Mouse (Mus musculus) testis, adult 2 months (tissue): Measurements from ENCODE around the gene Gfm2. TPM values are rescaled to one million over a fixed set of nuclear protein-coding genes. Genes with fewer than 3 reads are reported as not detected.
"Not testable (repeated sequence)": the region's sequence is repeated elsewhere in the genome, so short reads cannot be mapped to it uniquely, and the experiment has no call there.

Source experiments
- H3K27ac ChIP-seq: fragments of 200-500 bp; 2 replicates; pipeline ENCODE4 v1.5.1; 2012; ENCODE audit warnings: low read depth, low read length; ENCODE audit not compliant: control insufficient read depth, insufficient read depth
- H3K27me3 ChIP-seq: fragments of 200-500 bp; 2 replicates; pipeline ENCODE4 v1.6.1; 2012; ENCODE audit warnings: mild to moderate bottlenecking, low read length, moderate library complexity; ENCODE audit not compliant: control insufficient read depth, insufficient read depth
- H3K36me3 ChIP-seq: fragments of 200-500 bp; 2 replicates; pipeline ENCODE4 v1.6.1; 2012; ENCODE audit warnings: mild to moderate bottlenecking, low read length; ENCODE audit not compliant: control insufficient read depth, insufficient read depth
- H3K4me1 ChIP-seq: fragments of 200-500 bp; 2 replicates; pipeline ENCODE4 v1.6.1; 2012; ENCODE audit warnings: low read length; ENCODE audit not compliant: control insufficient read depth, insufficient read depth
- H3K4me3 ChIP-seq: fragments of 200-500 bp; 2 replicates; pipeline ENCODE4 v1.5.1; 2012; ENCODE audit warnings: low read depth, mild to moderate bottlenecking, low read length, moderate library complexity, mixed read lengths; ENCODE audit not compliant: control insufficient read depth
- CTCF ChIP-seq: fragments of 200-500 bp; IDR thresholded peaks from 2 replicates; pipeline ENCODE4 v1.5.1; 2012; ENCODE audit warnings: low read depth, mild to moderate bottlenecking, inconsistent platforms, low read length, moderate library complexity; ENCODE audit not compliant: control insufficient read depth, insufficient read depth, insufficient replicate concordance
- POLR2A ChIP-seq: fragments of 200-500 bp; IDR thresholded peaks from 2 replicates; pipeline ENCODE4 v1.6.1; 2012; ENCODE audit warnings: low read depth, mild to moderate bottlenecking, inconsistent platforms, low read length, moderate library complexity; ENCODE audit not compliant: control insufficient read depth
- polyA plus RNA-seq: library from polyadenylated mRNA; depleted of rRNA; stranded (reverse); fragments of >200 nt; gene quantifications from 2 replicates; pipeline ENCODE4 v1.2.3, GENCODE M21; 2012; rRNA removed

Gfm2 gene
- polyA plus RNA-seq, result 13.4 and 14.2 TPM in 2 replicates

GRCm38 (mm10) chr13:97137466-97138400 is at the start of gene Gfm2, which contains the start of gene Nsa2:
Gene Gfm2, plus strand, starts transcription at chr13:97137937.
Gene Nsa2, minus strand, starts transcription at chr13:97137937.
- Histone ChIP-seq H3K27ac (peak within 1 kb of the TSS; percentile 89), H3K4me1 (no peaks in the 10 kb centered on the region), H3K27me3 (no peaks in the 10 kb centered on the region), H3K36me3 (no peaks in the 10 kb centered on the region; the same call in 1 of the 2 replicates), H3K4me3 (peak within 1 kb of the TSS; percentile 98)
- TF ChIP-seq CTCF (no peak), POLR2A (peak; percentile 74)

- no peak for TF ChIP-seq POLR2A
- no peak for TF ChIP-seq CTCF
- Histone ChIP-seq H3K4me1 (peaks cover 2% of the 10 kb centered on the region; the same call in 1 of the 2 replicates), H3K27me3 (no peaks in the 10 kb centered on the region), H3K27ac (no peak overlapping the region), H3K4me3 (no peak overlapping the region), H3K36me3 (no peaks in the 10 kb centered on the region)
Measured at GRCm38 (mm10) chr13:97088183-97088582, 49.6 kb upstream of the Gfm2 start.

GRCm38 (mm10) chr13:97095726-97096125 is 42.0 kb upstream of the Gfm2 start:
- H3K36me3 ChIP-seq, result no peaks in the 10 kb centered on the region; the same call in 1 of the 2 replicates
- H3K27ac ChIP-seq, result no peak overlapping the region

DNA sequence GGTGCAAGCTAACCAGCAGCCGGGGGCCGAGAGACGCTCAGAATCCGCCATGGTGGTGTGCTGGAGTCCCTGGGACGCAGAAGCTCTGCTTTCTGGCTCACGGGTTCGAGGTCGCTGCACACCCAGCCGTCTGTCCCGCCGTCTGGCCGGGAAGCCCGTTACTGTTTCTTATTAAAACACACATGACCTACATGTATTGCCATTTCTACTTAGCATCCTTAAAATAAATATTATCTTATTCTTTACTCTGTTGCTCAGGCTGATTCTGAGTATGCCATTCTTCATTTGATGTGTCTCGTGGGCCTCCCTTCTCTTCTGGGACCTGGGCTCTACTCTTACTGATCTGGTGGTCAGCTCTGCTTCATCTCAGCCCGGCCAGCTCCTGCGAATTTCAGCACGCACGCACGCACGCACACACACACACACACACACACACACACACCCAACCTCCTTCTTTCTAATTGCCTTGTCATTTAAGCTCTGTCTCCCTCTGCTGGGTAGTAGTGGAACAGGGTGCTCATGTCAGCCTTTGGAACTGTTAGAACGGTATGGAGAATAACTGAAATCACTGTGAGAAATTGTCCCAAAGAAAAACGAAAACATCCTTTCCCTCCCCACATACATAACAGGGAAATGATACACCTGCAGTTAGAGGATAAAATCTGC is 38.4 kb upstream of the Gfm2 start, which contains the start of gene Gm6169:
Gene Gm6169 (minus strand): TSS at position 51 of the 666 bp plus-strand sequence.
- Histone ChIP-seq H3K36me3 (no peaks in the 10 kb centered on the region), H3K4me1 (no peaks in the 10 kb centered on the region), H3K4me3 (no peak within 1 kb of the TSS), H3K27ac (no peak within 1 kb of the TSS), H3K27me3 (no peaks in the 10 kb centered on the region)
- TF ChIP-seq CTCF (peak; percentile 26; the same call in 1 of the 2 replicates), POLR2A (no peak)

More at GRCm38 (mm10) chr13:97095726-97096125, 42.0 kb upstream of the Gfm2 start:
- no peaks in the 10 kb centered on the region for H3K4me1 ChIP-seq
- TF ChIP-seq POLR2A, result no peak
- no peak for TF ChIP-seq CTCF
- no peak overlapping the region for H3K4me3 ChIP-seq
- no peaks in the 10 kb centered on the region for H3K27me3 ChIP-seq

DNA sequence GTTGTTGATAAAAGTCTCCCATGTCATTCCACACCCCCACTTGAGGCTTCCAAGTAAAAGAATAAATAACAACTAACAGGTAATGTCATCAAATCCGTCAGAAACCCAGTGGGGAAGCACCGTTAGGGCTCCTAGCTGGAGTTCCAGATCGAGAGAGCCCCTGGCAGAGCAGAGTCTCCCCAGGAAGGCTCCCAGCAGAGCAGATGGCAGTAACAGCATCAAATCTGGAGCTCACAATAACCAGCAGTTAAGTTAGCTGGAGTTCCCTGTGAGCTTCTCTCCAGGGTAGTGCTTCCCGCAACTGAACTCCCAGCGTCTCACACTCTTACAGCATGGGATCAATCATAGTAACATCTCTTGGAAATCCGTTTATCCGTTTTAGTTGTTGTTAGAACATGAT is 32.7 kb upstream of the Gfm2 start:
- Histone ChIP-seq H3K36me3 (no peaks in the 10 kb centered on the region; the same call in 1 of the 2 replicates), H3K27me3 (no peaks in the 10 kb centered on the region), H3K27ac (no peak overlapping the region), H3K4me1 (no peaks in the 10 kb centered on the region), H3K4me3 (no peak overlapping the region)
- TF ChIP-seq CTCF (no peak), POLR2A (no peak)

DNA sequence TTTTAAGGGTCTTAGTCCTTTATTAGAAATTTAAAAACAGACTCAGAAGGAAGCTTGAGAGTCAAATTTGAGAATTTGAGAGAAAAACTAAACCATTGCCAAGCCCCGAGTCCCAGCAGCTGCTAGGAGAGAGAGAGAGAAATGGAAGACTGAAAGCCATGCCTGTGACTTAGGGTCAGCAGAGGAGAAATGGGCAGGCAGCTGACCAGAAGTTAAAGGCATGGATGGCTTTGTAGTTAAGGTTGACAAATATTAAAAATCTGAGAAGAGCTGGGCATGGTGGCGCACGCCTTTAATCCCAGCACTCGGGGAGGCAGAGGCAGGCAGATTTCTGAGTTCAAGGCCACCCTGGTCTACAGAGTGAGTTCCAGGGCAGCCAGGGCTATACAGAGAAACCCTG is 30.0 kb upstream of the Gfm2 start:
- H3K4me3 ChIP-seq, H3K4me1 ChIP-seq, H3K27me3 ChIP-seq, H3K27ac ChIP-seq, H3K36me3 ChIP-seq: not testable (repeated sequence)

GRCm38 (mm10) chr13:97109046-97109445 is 28.7 kb upstream of the Gfm2 start:
- no peaks in the 10 kb centered on the region for H3K4me1 ChIP-seq
- TF ChIP-seq CTCF, result no peak
- TF ChIP-seq POLR2A, result no peak
- H3K36me3 ChIP-seq, result no peaks in the 10 kb centered on the region; the same call in 1 of the 2 replicates
- H3K27ac ChIP-seq, result no peak overlapping the region
- no peak overlapping the region for H3K4me3 ChIP-seq
- no peaks in the 10 kb centered on the region for H3K27me3 ChIP-seq
